Mouse (Mus musculus) myocyte (in vitro differentiated cells): Measurements from ENCODE around the gene Sacm1l.

Experiments
- MAX ChIP-seq: IDR thresholded peaks from one replicate; pipeline ENCODE4 v1.6.1; 2011; ENCODE audit warnings: low read depth, mild to moderate bottlenecking, control low read depth
- POLR2A ChIP-seq: IDR thresholded peaks from one replicate; pipeline ENCODE4 v1.6.1; 2011; ENCODE audit warnings: low read depth, mild to moderate bottlenecking, control low read depth, moderate library complexity; ENCODE audit not compliant: insufficient read length
- POLR2AphosphoS2 ChIP-seq: IDR thresholded peaks from one replicate; pipeline ENCODE4 v1.6.1; 2011; ENCODE audit warnings: low read depth, control low read depth; ENCODE audit not compliant: insufficient read length
- REST ChIP-seq: IDR thresholded peaks from one replicate; pipeline ENCODE4 v1.6.1; 2011; ENCODE audit warnings: mild to moderate bottlenecking, control low read depth, moderate library complexity; ENCODE audit not compliant: insufficient read depth, insufficient read length
- SRF ChIP-seq: IDR thresholded peaks from one replicate; pipeline ENCODE4 v1.6.1; 2011; ENCODE audit warnings: low read depth; ENCODE audit not compliant: control insufficient read depth, insufficient read length
- TCF12 ChIP-seq: IDR thresholded peaks from one replicate; pipeline ENCODE4 v1.6.1; 2011; ENCODE audit warnings: mild to moderate bottlenecking, control low read depth; ENCODE audit not compliant: poor library complexity, insufficient read depth, severe bottlenecking

DNA sequence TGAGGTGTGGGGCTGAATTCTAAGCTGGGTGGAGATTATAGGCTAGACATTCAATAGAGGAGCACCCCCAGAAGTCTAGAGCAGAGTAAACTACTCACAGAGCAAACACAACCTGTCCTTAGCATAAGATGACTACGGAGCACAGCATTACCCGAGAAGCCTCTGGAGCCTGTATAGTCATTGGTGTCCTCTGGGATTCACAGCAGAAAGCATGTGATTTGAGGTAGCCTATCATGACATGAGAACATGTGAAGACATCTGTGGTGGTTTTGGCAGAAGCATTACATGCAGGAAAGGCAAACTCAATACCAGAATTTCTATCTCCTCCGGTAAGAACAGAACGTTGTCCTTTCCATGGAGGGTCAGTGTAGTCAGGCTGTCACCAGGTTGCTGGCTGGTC lies 44.0 kb upstream of the Sacm1l start:
- TF ChIP-seq POLR2A (no peak), POLR2AphosphoS2 (no peak), REST (no peak), MAX (no peak), TCF12 (no peak), SRF (no peak)
